Mouse (Mus musculus): ENCODE measurements at regions not wholly inside any gene's neighbourhood (a gene's known extent, or its start where the extent isn't known, plus 50 kb on each side); places are given as distances from the start of the nearest gene placed in this dataset.

DNA sequence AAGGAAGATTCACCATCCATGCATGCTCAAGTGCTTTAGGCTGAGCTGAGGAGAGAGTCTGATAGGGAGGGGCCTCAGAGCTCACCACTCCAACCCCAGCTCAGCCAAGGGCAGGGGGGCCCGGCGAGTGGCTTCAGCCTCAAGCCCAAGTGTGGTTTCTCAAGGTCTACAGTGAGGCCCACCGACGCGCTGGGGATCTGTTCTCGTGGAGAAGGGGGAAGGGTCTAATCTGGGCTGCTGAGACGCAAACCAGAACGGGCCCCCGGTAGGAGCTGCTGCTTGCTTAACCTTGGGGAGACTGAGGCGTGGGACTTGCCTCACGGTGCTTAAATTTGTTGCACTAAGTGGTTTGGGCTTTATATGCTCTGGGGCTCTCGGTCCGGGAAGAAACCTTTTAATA is 70.9 kb downstream of the Asb1 start:
- ATAC-seq (ENCODE audit: insufficient number of reproducible peaks, low FRiP score, low TSS enrichment) = no peak

DNA sequence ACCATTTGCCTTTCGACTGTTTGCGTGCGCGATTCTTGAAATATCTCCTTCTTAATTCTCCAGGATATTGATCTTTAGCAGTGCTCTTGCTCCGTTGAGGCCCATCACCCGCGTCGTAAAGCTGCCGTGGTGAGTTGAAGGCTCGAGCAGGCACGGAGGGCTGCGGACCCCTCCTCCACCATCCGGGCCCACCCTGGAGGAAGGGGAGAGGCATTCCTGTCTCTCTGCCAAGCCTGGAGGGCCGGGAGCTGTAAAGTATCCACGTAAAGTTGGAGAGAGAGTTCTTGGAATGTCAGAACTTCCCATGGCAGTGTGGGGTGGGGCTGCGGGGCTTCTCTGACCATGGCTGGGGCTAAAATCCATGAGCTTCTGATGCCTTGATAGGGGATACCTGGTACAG is 71.3 kb downstream of the Asb1 start:
- ATAC-seq (ENCODE audit: insufficient number of reproducible peaks, low FRiP score, low TSS enrichment) = no peak

DNA sequence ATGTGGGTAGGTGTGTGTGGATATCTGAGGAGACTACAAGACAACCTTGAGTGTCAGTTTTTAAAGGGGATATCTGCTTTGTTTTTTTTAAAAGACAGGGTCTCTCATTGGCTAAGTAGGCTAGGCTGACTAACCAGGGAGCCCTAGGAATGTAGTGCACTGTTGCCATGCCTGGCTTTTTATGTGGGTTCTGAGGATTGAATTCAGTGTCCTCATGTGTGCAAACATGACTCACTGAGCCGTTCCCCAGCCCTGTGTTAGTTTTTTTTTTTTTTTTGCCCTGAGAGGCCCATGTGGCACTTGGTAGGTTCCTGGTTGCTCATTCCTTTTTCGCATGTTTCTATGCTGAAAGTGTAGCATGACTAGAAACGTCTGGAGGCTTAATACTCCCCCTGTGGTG is 72.6 kb downstream of the Asb1 start:
- ATAC-seq (ENCODE audit: insufficient number of reproducible peaks, low FRiP score, low TSS enrichment) = no peak

DNA sequence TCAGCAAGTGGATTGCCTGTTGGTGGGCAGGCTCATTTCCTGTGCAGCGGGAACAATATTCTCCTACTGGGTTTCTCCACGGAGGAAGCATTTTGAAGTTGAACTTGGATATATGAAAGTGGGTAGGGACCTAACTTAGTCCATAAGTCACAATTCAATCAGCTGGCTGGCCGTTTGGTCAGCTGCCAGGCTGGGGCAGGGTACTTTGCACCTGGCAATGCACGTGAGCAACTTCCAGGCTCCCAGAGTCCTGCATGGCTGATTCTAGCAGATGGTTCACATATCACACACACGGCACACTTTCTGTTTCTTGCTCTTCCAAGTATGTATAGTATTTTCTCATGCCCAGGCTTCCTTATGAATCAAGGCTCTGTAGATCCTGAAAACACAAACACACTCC is 75.1 kb downstream of the Asb1 start:
- no peak for ATAC-seq (ENCODE audit: insufficient number of reproducible peaks, low FRiP score, low TSS enrichment)

DNA sequence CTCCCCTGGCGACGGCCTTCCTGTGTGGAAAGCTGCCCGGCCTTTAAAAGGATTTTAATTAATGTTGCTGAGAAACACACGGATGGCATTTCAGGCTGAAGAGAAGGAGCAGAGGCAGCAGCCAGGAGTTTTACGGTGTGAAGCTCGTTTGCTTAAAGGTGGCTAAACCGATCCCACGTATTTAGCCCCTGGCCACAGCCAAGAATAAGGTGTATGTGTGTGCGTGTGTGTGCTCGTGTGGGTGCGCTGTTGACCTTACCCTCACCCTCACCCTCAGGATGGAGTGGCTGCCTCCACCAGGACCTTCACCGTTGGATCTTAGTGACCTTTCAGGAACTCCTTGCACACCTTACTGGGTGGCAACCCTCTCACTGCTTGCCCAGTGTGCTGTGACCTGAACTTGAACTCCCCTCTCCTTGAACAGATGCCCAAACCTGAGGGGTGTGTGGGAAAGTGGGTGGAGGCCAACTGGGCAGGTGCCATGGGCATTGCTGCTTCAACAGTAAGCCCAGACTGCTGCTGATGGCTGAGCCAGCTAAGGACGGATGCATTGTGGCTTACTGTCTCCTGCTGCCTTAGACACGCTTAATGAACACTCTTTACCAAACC is 78.3 kb downstream of the Asb1 start:
- ATAC-seq (ENCODE audit: insufficient number of reproducible peaks, low FRiP score, low TSS enrichment) = no peak

DNA sequence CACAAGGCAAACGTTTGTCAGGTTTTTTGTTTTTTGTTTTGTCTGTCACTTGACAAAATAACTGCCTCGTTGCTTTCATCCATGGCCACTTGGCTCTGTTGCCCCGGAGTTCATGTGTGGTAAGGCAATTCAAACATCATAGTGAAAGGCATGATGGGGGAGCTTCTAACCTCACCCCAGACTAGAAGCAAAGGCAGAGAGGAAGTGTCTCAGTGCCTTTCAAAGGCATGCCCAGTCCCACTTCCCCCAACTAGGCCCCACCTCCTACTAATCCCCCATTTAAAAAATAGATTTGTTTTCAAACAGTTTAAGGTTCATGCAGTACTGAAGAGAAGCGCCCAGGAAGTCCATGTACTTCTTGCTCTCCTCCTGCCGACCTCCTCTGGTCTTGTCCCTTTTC is 80.8 kb downstream of the Asb1 start:
- ATAC-seq (ENCODE audit: insufficient number of reproducible peaks, low FRiP score, low TSS enrichment) = no peak

DNA sequence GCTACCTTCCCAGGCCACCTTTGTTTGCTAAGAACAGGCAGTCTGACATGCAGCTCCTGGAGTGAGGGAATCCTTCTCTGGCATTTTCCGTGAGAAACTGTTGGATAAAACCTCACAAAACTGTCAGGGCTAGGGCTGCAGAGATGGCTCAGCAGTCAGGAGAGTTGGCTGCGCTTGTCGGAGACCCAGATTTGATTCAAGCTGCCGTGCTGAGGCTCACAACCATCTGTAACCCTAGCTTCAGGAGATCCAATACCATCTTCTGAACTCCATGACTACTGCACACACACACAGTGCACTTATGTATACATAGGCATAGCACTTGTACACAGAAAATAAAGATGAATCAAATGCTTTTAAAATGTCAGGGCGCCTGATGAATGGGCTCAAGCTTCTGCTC is 82.5 kb downstream of the Asb1 start:
- no peak for ATAC-seq (ENCODE audit: insufficient number of reproducible peaks, low FRiP score, low TSS enrichment)

DNA sequence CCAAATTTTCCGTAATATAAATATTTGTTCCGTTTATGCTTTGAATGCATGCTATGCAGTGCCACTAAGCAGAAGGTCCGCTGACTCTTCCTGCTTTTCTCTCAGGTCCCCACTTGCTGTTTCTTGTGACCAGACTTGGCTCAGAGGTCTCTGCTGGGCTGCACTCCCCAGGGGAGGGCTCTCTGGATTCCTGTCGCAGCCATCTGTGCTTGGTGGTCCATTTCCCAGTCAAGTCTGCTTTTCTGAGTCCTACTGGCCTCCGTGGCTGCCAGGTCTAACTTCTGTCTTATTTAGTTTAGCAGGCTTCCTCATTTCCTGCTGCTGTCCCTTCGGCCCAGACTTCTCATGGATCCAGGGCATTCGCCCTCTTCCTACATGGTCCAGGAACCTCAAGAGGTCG is 83.7 kb downstream of the Asb1 start:
- ATAC-seq (ENCODE audit: insufficient number of reproducible peaks, low FRiP score, low TSS enrichment) = no peak

DNA sequence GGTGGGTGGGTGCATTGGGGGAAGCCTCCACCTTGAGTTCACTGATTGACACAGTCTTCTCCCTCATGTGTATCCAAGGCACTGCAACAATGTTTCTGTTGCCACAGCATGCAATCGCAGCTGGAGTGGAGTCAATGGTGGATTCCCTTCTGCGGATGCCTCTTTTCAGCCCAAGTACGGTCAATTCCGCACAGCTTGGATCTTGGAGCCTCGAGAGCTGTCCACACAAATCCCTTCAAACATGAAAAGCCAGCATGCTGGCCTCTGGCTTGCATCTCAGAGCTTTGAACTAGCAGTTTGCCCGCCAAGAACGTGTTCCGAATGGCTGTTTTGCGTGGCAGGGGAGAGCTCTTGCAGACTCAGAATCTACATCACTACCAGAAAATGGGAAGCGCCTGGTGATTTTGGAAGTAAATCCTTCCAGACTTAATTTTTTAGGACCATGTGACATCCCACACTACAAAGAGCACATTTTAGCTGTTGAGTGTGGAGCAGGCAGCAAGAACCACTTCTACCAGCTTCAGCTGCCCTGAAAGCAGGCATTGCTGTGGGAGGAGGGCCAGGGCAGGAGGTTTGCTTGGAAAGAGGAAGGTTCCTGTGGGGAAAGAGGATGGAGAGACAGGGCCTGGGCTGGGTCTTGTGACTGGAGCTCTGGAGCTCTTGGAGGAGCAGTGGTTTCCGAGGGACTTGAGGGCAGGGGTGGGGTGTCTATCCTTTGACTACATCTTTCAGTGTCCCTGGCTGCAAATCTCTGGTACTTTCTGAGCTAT is 84.4 kb downstream of the Asb1 start:
- no peak for ATAC-seq (ENCODE audit: insufficient number of reproducible peaks, low FRiP score, low TSS enrichment)

DNA sequence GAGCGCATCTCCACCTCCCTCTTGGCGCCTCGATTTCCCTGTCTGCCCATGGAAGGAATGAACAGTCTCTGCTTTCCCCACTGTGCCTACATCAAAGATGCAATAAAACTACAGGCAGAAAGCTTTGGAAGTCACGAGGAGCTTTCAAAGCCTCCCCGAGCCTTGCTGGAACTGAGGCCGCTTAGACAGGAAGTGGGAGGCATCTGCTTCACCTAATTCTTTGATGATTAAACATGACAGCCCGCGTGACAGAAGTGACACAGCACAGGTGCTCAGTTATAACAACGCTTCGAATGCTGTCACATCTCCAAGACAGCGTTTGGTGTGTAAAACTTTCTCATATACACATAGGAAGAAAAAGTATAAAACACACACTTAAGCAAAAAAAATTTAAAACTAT is 85.7 kb downstream of the Asb1 start:
- no peak for ATAC-seq (ENCODE audit: insufficient number of reproducible peaks, low FRiP score, low TSS enrichment)

DNA sequence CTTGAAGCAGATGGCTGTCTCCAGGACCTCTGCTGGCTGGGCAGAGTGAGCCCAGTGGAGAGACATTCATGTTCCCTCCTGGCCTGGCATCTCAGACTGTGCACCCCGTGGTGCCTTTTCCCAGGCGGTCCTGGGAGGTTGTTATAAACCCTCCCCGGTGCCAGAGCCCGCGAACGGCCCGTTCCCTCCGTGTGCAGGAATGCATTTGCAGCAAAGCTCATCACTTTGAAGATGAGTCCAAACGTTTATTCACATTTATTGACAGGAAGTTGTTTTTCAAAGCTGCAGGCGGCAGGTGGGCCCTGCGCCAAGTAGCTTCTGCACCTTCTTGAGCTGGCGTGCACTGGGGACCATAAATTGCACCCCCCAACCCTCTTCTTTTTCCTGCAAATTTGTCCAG is 89.9 kb downstream of the Asb1 start:
- no peak for ATAC-seq (ENCODE audit: insufficient number of reproducible peaks, low FRiP score, low TSS enrichment)

DNA sequence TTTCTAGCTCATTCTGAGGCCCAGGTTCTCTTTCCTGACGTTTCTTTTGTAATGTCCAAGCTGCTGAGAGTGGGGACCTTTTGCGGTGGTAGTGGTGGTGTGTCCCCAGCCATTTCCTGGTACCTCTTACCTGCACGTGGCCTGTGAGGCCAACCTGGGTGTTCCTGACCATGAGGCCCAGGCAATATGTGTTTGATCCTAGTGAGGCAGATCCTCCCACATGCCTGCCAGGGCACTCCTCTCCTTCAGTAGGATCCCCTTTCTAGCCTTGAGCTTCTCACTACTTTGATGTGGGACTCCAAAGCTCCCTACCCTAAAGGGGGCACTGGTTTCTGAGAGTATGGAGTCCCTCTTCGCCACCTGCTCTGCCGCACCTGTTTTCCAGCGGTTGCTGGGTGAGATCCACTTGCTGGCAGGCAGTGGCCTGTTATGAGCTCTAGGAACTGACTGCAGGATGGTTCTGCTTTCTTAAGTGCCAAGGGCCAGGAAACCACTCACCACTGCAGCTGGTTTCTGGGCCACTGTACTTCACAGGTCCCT is 90.6 kb downstream of the Asb1 start:
- ATAC-seq (ENCODE audit: insufficient number of reproducible peaks, low FRiP score, low TSS enrichment) = no peak

DNA sequence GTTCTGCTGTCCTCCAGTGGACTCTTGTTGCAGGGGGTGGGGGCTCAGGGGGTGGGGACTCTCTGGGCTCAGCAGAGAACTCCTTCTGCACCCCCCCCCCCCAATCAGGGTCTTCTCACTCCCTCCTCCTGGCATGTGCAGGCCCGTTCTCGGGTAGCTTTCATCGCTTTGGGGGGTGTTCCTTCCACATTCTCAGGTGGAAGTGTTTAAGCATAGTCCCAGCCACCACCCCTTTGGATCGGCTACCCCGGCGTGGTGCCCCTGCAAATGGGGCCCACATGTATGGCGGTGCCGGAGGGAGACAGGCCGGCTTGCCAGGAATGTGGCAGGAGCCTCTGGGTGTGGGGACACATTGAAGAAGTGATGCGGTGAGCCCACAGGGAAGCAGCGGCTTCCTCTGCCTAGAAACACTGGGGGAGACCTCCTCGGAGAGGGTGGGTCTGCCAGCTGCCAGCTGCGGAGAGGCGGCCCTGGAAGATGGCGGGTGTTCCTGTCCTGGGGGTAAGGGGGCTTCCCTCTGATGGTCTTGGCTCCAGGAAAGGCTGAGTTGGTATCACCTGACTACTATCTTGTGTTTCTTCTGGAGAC is 92.7 kb downstream of the Asb1 start:
- ATAC-seq (ENCODE audit: insufficient number of reproducible peaks, low FRiP score, low TSS enrichment) = no peak

DNA sequence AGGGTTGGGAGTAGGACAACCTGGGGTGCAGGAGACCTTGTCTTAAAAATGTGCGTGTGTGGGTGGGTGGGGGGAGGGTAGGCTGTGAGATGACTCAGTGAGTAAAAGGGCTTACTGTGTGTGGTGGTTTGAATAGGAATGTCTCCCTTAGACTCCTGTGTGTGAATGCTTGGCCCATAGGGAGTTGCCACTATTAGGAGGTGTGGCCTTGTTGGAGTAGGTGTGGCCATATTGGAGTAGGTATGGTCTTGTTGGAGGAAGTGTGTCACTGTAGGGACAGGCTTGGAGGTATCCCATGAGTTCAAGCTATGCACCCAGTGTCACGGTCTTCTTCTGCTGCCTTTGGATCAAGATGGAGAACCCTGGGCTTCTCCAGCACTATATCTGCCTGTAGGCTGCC is 96.2 kb downstream of the Asb1 start:
- no peak for ATAC-seq (ENCODE audit: insufficient number of reproducible peaks, low FRiP score, low TSS enrichment)

DNA sequence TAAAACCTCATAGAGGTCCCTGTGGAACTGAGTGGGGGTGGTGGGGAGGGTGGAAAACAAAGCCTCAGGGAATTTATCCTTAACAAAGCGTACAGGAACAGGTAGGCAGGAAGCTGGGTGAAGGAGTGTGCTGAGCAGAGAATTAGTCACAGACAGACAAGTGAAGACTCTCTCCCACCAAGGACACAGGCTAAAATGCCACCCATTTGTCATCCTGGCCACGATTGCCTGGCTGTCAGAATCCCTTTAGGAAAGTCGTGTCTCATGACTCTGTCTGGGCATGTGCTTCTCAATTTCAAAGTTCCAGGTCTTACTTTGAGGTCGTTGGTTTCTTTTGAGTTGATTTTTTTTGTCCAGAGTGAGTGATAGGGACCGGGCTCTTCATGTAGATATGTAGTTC is 100.2 kb downstream of the Asb1 start:
- ATAC-seq (ENCODE audit: insufficient number of reproducible peaks, low FRiP score, low TSS enrichment) = no peak

DNA sequence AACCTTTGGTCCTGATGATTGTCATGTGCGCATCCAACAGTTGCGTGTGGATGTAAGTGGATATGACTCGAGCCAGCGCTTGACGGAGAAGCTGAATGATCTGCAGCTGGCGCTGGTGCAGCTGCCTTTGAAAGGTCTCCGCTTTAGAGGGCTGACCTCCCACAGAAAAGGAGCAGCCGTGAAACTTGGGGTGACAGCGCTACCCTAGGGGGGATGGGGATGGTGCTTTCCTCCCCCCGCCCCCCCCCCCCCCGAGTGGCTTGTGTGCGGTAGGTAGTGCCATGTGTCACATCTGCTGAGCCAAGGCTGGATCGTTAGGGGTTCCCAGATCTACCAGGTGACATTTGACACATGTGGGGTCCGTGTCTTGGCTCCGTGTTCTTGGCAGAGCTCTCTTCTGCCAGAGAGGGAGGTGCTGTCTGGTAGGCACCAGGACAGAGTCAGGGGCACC is 118.7 kb downstream of the Asb1 start:
- ATAC-seq (ENCODE audit: insufficient number of reproducible peaks, low FRiP score, low TSS enrichment) = no peak

DNA sequence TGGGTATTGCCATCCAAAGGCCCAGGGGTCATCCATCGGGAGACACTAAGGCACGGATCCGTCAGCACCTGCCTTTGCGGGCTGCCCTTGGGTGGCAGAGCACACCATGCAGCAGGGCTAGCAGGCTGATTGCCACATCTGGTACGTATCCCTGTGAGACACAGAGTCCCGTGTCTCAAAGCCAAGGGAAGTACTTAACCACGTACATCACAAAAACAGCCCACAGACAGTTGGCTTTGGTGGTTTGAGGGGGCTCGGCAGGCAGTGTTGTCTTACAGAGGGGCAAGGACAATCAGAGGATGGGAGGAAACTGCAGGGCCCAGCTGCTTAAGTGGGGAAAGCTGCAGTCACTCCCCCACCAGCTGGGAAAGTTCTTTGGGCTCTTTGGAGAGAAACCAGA is 119.1 kb downstream of the Asb1 start:
- no peak for ATAC-seq (ENCODE audit: insufficient number of reproducible peaks, low FRiP score, low TSS enrichment)

DNA sequence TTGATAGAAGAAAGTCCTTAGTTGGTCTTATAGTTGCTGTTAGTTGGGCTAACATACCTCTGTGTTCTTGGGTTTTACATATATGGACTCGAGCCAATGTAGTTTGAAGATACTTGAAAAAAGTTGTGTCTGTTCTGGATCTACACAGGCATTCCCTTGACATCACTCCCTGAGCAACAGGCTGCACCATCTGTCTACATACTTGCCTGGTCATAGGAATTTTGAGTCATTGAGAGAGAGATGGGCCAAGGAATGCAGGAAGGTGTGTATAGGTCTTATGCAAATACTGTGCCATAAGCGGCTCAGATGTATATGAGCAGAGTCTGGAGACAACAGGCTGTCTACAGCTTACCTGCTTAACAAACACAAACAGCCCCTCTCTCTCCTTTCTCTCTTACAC is 122.9 kb downstream of the Asb1 start:
- ATAC-seq (ENCODE audit: insufficient number of reproducible peaks, low FRiP score, low TSS enrichment) = no peak

DNA sequence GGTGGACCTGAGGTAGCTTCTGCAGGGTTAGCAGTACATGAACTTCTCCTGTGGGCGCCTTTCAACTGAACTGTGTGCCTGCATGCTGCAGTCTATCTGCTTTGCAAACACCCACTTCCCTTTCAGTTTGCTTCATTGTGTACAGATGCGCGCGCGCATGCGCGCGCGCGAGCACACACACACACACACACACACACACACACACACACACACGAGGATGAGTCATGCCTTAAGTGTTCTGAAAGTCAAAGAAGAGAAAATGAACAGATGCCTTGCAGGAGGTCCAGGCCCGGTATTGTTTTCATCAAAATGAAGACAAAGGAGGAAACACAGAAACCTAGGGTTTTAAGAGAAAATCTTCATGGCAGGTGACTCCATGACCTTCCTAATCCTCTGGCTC is 124.3 kb downstream of the Asb1 start:
- no peak for ATAC-seq (ENCODE audit: insufficient number of reproducible peaks, low FRiP score, low TSS enrichment)

DNA sequence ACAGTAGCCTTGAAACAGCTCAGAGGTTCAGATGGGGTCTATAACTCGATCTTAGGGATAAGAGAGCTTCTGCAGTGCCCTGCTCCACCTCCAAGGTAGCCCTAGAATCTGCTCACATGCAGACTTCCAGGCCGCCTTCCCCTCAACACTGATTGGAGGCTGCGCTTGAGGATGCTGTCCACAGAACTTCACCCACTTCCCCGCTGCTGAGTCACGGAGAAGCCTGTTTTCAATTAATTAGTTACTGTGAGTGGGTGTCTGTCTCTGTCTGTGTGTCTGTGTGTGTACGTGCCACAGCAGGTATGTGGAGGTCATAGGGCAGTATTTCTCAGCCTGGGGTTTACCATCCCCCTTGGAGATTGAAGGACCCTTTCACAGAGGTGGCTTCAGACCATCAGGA is 128.2 kb downstream of the Asb1 start:
- ATAC-seq (ENCODE audit: insufficient number of reproducible peaks, low FRiP score, low TSS enrichment) = no peak

DNA sequence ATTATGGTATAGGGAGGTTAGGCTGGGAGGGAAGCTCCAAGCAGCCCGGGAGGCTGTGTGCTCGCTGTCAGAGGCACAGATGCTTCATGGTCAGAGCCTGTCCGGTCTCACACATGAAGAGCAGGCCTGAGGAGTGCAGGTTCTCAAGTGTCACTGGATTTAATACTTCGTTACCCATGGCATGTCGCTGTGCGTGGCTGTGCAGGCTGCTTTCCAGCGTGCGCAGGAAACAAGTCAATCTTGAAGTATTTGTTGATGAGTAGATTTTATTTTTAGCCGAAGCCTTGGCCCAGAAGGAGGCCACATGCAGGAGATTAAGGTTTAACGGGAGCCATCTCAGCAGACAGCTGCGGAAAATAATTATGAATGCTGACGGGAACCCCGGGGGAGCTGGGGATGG is 130.3 kb upstream of the Twist2 start:
- no peak for ATAC-seq (ENCODE audit: insufficient number of reproducible peaks, low FRiP score, low TSS enrichment)
